Mouse (Mus musculus): ENCODE measurements around the gene Fam20c. TPM values are rescaled to one million over a fixed set of nuclear protein-coding genes. Genes with fewer than 3 reads are reported as not detected.

Fam20c gene
- polyA plus RNA-seq, 1 experiment from 2014 or later = 162 TPM

DNA sequence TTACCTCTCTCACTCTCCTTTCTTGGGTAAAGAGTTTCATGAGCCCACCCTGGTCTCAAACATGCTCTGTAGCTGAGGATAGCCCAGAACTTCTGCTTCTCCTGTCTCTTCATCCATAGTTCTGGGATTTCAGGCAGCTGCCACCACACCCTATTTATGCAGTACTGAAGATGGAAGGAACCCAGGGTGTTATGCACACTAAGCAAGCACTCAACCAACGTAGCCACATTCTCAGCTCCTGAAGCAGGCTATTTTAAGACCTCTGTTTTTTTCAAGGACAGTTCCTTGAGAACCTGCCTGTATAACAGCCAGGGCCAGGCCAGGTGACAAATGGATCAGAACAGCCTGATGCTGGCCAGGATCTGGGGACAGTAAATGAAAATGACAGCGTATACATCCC is 14.4 kb downstream of the Fam20c start:
- Histone ChIP-seq H3K79me2 (ENCODE audit: inconsistent target) (peaks cover 99% of the 10 kb centered on the region; the same call in 1 of the 2 replicates), H3K36me3 (ENCODE audit: inconsistent target) (peaks cover 92% of the 10 kb centered on the region), H3K27ac (no peak overlapping the region), H3K4me3 (ENCODE audit: inconsistent target) (no peak overlapping the region)
- WGBS (ENCODE audit: missing documents) = 86% methylated on average over 2 of the region's 2 CpGs

DNA sequence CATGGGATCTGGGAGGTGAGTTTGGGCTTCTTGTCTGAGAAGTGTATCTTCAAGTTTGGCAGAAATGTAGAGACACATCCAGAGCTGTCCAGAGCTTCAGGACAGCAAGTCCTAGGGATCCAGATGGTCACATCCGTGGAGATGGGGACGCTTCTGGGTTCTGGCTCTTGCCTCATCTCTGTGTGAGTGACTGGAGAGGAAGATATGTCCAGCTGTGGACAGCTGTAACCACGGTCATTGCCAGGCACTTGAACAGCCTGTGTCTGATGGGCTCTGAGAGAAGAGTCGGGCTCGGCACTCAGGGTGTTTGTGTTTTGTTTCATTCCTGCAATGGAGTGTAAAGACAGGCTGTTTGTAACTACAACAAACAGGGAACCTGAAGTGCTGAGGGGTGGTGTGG is 14.8 kb downstream of the Fam20c start:
- H3K79me2 ChIP-seq (ENCODE audit: inconsistent target) = peaks cover 99% of the 10 kb centered on the region; the same call in 1 of the 2 replicates
- WGBS (ENCODE audit: missing documents) = 94% methylated on average over 5 of the region's 5 CpGs
- H3K4me3 ChIP-seq (ENCODE audit: inconsistent target) = no peak overlapping the region
- H3K36me3 ChIP-seq (ENCODE audit: inconsistent target) = peaks cover 92% of the 10 kb centered on the region
- H3K27ac ChIP-seq = no peak overlapping the region

DNA sequence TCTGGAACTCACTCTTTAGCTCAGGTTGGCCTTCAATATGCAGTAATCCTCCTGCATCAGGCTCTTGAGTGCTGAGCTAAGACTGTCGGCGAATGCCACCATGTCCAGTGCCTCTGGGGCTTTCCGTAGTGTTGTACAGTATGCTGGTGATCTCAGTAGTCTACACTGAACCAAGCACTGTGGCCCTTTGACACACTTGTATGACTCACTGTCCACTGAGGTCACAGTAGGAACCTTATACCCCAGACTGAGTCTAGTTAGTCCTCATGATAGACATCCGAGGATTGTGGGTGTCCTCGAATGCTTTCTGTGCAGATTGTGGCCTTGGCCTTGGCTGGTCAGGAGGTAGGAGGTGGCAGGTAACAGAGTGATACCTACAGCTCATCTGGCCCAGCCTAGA is 20.8 kb downstream of the Fam20c start:
- Histone ChIP-seq H3K27ac (peak overlapping the region; percentile 75), H3K36me3 (ENCODE audit: inconsistent target) (peaks cover 53% of the 10 kb centered on the region; the same call in 1 of the 2 replicates), H3K79me2 (ENCODE audit: inconsistent target) (peaks cover 100% of the 10 kb centered on the region; the same call in 1 of the 2 replicates), H3K4me3 (ENCODE audit: inconsistent target) (no peak overlapping the region)
- 88% methylated on average over 5 of the region's 5 CpGs for WGBS (ENCODE audit: missing documents)

DNA sequence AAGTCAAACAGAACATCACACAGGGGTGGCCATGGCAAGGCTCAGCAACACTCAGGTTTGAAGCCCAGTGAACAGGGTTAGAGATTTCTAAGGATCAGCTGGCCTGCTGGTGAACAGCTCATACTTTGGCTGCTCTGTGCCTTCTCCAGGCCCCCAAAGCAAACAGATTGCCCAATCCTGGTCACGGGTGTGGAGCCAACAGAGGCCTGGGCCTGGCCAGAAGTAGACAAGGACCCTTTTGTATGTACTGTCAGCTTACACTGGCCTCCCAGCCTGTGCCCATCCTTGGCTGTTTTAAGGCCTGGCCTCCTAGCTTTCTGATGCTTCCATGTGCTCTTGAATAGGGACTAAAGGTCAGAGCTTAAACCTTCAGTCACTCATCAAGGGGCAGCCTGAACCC is 22.0 kb downstream of the Fam20c start:
- Histone ChIP-seq H3K36me3 (ENCODE audit: inconsistent target) (peaks cover 52% of the 10 kb centered on the region; the same call in 1 of the 2 replicates), H3K27ac (peak overlapping the region; percentile 75), H3K4me3 (ENCODE audit: inconsistent target) (no peak overlapping the region), H3K79me2 (ENCODE audit: inconsistent target) (peaks cover 100% of the 10 kb centered on the region; the same call in 1 of the 2 replicates)
- 43% methylated on average over 1 of the region's 1 CpGs for WGBS (ENCODE audit: missing documents)

DNA sequence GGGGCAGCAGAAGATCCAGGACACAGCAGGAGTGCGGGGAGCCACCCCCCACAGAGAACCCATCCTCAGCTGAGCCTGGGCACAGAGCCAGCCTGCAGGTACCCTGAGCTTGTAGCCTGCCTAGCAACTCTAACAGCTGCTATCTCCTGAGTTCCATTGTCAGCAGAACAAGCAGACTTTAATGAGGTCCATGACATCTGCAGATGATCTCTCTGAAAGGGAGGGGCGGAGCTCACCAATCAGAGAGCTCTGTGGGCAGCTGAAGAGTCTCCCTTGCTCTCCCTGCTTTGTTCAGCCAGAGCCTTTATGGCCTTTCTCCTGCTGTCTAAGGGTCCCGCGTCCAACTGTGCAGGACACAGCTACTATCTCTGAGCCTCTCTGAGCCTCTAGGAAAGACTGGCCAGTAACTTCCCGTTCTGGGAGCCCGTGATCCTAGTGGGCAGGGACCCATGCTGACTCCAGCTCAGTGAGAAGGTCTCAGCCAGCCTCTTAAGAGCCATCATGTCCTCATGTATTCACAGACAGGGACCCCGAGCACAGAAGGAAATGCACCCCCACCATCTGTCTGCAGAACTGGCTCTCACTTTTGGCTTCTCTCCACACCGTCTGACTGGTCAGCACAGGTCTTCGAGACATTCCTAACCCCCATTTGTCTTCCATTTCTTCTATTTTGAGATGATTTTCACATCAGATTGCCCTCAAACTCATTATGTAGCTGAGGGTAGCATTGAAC is 24.6 kb downstream of the Fam20c start:
- Histone ChIP-seq H3K27ac (no peak overlapping the region), H3K36me3 (ENCODE audit: inconsistent target) (peaks cover 53% of the 10 kb centered on the region), H3K4me3 (ENCODE audit: inconsistent target) (no peak overlapping the region), H3K79me2 (ENCODE audit: inconsistent target) (peaks cover 100% of the 10 kb centered on the region; the same call in 1 of the 2 replicates)
- 76% methylated on average over 9 of the region's 9 CpGs for WGBS (ENCODE audit: missing documents)

DNA sequence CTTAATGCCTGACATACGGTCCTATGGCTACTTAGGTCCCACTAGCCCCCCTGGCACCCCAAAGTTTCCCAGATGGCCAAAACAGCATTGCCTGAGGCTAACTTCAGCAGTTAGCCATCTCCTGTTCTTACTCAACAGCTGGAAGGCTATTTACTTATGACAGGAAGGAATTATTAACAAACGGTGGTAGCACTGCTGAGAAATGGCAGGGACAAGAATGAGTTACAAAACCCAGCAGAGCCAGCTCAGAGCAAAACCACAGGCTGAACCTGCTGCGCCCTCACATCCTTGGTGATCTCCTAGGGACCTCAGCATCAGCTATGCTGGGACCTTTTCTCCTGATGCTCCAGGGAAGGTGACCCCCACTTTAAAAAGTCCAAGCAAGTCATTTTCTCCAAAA is 25.3 kb downstream of the Fam20c start:
- Histone ChIP-seq H3K79me2 (ENCODE audit: inconsistent target) (peaks cover 100% of the 10 kb centered on the region; the same call in 1 of the 2 replicates), H3K36me3 (ENCODE audit: inconsistent target) (peaks cover 58% of the 10 kb centered on the region), H3K27ac (no peak overlapping the region), H3K4me3 (ENCODE audit: inconsistent target) (no peak overlapping the region)
- WGBS (ENCODE audit: missing documents) = 45% methylated on average over 3 of the region's 3 CpGs

DNA sequence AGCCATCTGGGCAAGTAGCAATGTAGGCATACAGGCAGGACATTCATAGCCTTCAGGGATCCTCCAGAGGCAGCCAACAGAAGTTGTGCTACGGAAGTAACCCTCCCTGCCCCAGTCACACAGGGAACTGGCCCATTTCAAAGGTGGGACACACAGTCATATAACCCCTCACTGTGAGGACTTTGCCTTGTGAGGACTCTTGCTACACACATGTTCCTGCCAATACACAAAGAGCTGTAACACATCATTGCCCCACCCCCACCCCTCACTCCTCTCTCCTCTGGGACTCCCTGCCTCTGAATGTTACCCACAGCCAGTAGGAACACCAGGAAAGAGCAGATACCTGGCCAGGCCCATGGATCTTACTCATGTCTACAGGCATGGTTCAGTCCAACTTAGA is 28.4 kb downstream of the Fam20c start:
- WGBS (ENCODE audit: missing documents) = 100% methylated on average over 1 of the region's 1 CpGs
- Histone ChIP-seq H3K4me3 (ENCODE audit: inconsistent target) (no peak overlapping the region), H3K27ac (no peak overlapping the region), H3K36me3 (ENCODE audit: inconsistent target) (peaks cover 78% of the 10 kb centered on the region), H3K79me2 (ENCODE audit: inconsistent target) (peaks cover 100% of the 10 kb centered on the region; the same call in 1 of the 2 replicates)

DNA sequence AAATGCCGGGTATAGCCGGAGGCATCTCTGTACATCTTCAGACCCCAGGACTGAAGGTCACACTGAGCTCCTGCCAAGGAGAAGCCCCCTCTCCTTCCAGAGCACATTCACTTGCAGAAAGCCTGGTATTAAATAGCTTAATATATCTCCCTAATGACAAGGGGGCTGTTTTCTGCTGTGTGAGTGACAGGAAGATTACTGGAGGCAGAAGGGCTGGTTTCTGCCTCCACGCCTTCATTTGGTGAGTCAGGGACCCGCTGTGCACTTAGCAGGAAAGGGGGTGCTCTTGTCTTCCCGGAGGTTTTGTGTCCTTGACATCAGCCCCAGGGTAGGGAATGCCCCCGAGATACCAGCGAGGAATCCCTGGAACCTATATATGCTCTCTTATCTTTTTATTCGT is 28.9 kb downstream of the Fam20c start:
- 97% methylated on average over 8 of the region's 8 CpGs for WGBS (ENCODE audit: missing documents)
- Histone ChIP-seq H3K4me3 (ENCODE audit: inconsistent target) (no peak overlapping the region), H3K79me2 (ENCODE audit: inconsistent target) (peaks cover 100% of the 10 kb centered on the region; the same call in 1 of the 2 replicates), H3K36me3 (ENCODE audit: inconsistent target) (peaks cover 78% of the 10 kb centered on the region), H3K27ac (no peak overlapping the region)

DNA sequence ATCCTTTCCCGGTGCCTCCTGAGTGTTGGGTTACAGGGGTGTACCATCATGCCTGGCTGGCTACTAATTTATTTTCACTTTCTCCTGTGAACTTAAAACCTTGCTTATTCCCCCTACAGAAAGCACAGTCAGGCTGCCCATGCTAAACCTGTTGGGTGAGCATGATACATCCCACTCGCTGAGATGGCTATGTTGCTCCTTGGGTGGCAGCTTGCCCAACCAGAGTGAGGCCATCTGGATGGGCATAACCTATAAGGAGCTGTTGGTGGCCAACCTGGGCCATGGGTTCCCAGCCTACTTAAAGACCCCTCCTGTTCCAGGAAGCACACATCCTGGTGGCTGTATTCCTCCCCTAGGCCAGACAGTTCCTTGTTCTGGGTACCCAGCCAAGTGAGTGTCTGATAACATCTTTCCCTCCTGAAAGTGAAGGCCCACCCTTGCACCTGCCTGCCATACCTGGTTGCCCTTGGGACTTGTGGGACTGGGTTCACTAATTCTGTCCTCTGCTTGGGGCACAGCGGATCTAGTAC is 31.7 kb downstream of the Fam20c start:
- WGBS (ENCODE audit: missing documents) = 98% methylated on average over 3 of the region's 3 CpGs
- no peak overlapping the region for H3K27ac ChIP-seq
- H3K36me3 ChIP-seq (ENCODE audit: inconsistent target) = peaks cover 87% of the 10 kb centered on the region
- H3K4me3 ChIP-seq (ENCODE audit: inconsistent target) = no peak overlapping the region
- H3K79me2 ChIP-seq (ENCODE audit: inconsistent target) = peaks cover 98% of the 10 kb centered on the region; the same call in 1 of the 2 replicates

DNA sequence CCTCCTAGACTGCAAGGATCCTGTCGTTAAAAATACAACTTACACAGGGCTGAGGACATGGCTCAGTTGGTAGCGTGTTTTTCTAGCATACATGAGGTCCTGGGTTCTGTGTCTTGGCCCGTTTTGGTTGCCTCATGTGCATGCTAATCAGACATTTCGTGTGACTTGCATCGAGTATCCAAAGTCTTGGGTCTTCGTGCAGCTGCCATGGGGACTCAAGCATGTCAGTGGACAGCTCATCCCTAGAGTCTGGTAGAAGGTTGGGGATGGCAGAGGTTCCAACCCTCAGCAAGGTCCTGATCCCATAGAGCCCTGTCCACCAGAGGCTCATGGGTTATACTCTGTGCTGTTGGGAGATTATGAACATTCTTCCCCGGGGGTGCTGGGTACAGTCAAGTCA is 33.3 kb downstream of the Fam20c start:
- H3K36me3 ChIP-seq (ENCODE audit: inconsistent target) = peaks cover 87% of the 10 kb centered on the region
- no peak overlapping the region for H3K27ac ChIP-seq
- H3K79me2 ChIP-seq (ENCODE audit: inconsistent target) = peaks cover 89% of the 10 kb centered on the region; the same call in 1 of the 2 replicates
- WGBS (ENCODE audit: missing documents) = 95% methylated on average over 7 of the region's 7 CpGs
- H3K4me3 ChIP-seq (ENCODE audit: inconsistent target) = no peak overlapping the region

DNA sequence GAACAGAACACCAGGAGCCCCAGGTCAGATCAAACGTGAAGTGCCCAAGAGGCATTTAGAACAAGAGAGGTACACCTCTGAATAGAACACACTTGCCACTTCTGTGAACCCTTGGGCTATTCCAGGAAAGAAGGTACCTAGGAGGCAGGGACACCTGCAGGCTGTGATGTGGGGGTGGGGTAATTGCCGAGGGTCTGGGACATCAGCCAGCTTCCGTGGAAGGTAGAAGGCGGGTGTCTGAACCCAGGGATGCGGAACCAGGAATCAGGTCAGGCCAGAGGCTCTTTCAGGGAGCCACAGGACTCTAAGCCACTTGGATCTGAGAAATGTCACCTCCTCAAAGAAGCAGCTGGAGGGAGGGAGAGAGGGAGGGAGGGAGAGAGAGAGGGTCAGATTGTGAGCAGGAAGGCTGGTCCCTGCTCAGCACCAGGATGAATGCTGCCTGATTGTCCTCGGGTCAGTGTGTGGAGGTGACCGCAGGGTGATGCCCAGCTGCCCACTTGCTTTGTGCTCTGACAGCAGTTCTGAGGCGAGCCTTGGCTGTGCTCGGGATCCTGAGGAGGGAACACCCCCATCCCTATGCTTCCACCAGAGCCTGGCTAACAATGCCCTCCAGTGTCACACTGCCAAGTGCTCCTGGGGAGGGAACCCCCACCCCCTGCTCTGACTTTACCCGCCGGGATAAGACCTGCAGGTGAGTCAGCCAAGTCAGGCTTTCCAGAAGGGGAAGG is 34.3 kb downstream of the Fam20c start:
- no peak overlapping the region for H3K27ac ChIP-seq
- H3K79me2 ChIP-seq (ENCODE audit: inconsistent target) = peaks cover 79% of the 10 kb centered on the region; the same call in 1 of the 2 replicates
- no peak overlapping the region for H3K4me3 ChIP-seq (ENCODE audit: inconsistent target)
- H3K36me3 ChIP-seq (ENCODE audit: inconsistent target) = peaks cover 87% of the 10 kb centered on the region
- 94% methylated on average over 11 of the region's 11 CpGs for WGBS (ENCODE audit: missing documents)

DNA sequence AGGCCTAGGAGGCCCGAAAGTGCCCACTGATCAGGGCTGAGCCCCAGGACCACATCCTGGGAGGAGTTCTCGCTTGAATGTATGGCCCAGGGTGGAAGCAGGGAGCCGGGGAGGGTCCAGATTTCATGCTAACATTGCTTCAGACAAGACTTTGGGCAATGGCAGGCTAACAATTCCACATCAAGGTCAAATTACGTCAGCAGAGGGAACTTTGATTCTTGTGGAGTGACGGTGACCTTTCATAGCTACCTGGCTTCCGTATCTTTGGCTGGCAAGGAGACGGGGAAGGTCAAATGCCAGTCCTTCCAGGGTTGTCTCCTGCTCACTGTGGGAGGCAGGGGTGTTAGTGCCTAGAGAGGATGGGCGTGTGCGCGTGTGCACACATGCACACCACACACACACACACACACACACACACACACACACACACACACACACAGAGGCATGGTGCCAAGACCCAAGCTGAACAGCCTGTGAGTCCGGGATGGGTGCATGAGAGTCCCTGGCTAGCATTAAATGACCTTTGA is 36.7 kb downstream of the Fam20c start:
- WGBS (ENCODE audit: missing documents) = 96% methylated on average over 9 of the region's 11 CpGs
- peaks cover 55% of the 10 kb centered on the region; the same call in 1 of the 2 replicates for H3K79me2 ChIP-seq (ENCODE audit: inconsistent target)
- no peak overlapping the region for H3K4me3 ChIP-seq (ENCODE audit: inconsistent target)
- no peak overlapping the region for H3K27ac ChIP-seq
- H3K36me3 ChIP-seq (ENCODE audit: inconsistent target) = peaks cover 94% of the 10 kb centered on the region

DNA sequence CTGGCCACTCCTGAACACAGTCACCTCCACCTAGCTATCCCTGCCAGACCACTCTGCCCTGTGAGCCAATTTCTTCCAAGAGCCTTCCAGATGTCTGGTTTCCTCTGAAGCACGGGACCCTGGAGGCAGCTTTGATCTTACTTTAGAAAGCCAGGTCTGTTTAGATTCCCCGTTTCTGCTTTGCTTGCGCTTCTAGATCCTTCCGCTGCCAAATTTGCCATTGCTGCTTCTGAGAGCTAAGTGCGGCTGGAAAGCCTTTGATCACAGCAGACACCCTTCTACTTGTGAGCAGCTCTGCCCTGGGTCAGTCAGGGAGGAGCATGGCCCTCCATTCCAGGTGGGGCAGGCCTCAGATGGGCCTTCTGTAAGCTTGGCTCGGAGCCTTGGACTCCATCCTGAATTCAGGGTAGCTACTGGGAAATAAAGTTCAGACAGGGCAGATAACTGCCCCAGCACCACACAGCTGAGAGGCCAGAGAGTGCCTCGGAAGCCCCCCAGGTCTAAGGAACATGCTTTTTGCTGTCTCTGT is 47.3 kb downstream of the Fam20c start:
- Histone ChIP-seq H3K79me2 (ENCODE audit: inconsistent target) (no peaks in the 10 kb centered on the region), H3K36me3 (ENCODE audit: inconsistent target) (peaks cover 69% of the 10 kb centered on the region), H3K27ac (no peak overlapping the region), H3K4me3 (ENCODE audit: inconsistent target) (no peak overlapping the region)
- 92% methylated on average over 7 of the region's 7 CpGs for WGBS (ENCODE audit: missing documents)

DNA sequence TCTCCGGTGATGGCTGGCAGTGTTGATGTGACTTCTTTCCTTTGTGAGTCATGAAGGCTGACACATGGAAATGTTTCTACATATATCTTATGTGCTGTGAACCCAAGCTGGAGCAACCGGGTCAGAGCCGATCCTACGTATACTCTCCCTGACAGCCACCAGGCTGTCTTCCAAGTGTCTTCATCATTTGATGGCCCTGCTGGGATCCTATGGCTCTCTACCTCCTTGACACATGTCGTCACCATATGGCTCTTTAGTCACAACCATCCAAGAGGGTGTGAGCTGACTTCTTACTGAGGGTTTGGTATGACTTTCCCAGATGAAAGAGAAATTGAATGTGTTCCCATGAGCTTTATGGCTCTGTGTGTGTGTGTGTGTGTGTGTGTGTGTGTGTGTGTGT is 50.0 kb downstream of the Fam20c start:
- Histone ChIP-seq H3K4me3 (ENCODE audit: inconsistent target) (no peak overlapping the region), H3K27ac (no peak overlapping the region), H3K79me2 (ENCODE audit: inconsistent target) (no peaks in the 10 kb centered on the region), H3K36me3 (ENCODE audit: inconsistent target) (peaks cover 68% of the 10 kb centered on the region)
- WGBS (ENCODE audit: missing documents) = 95% methylated on average over 5 of the region's 5 CpGs

All from macrophage (primary cell).